Mouse (Mus musculus): ENCODE measurements around the gene Reg4. TPM values are rescaled to one million over a fixed set of nuclear protein-coding genes. Genes with fewer than 3 reads are reported as not detected.

Reg4 gene
- not detected in 2 replicates for polyA plus RNA-seq (2012; ENCODE audit: low replicate concordance)

GRCm38 (mm10) chr3:98221856-98222255 is at the start of gene Reg4:
Gene Reg4 (plus strand): TSS chr3:98222156.

GRCm38 (mm10) chr3:98280204-98280932 is 58.4 kb downstream of the Reg4 start, which contains the start of gene Hmgcs2:
Gene Hmgcs2 (plus strand): TSS chr3:98280435.

Other genes with a start within 250 kb of the Reg4 start
- gene Notch2, start 208.6 kb upstream of the Reg4 start, polyA plus RNA-seq (2012; ENCODE audit: low replicate concordance) = 10.4 and 24.2 TPM in 2 replicates
- not detected in 2 replicates for gene Adam30, start 61.5 kb upstream of the Reg4 start, polyA plus RNA-seq (2012; ENCODE audit: low replicate concordance)
- not detected in 2 replicates for gene Hmgcs2, start 58.3 kb downstream of the Reg4 start, polyA plus RNA-seq (2012; ENCODE audit: low replicate concordance)
- 87.9 and 98.6 TPM in 2 replicates for gene Phgdh, start 117.8 kb downstream of the Reg4 start, polyA plus RNA-seq (2012; ENCODE audit: low replicate concordance)
- 0.07 and 0.23 TPM in 2 replicates for gene Zfp697, start 160.3 kb downstream of the Reg4 start, polyA plus RNA-seq (2012; ENCODE audit: low replicate concordance)
- not detected in 2 replicates for gene Gm4450, start 235.0 kb downstream of the Reg4 start, polyA plus RNA-seq (2012; ENCODE audit: low replicate concordance)